Mouse (Mus musculus): ENCODE results near the gene Usf2. TPM values are rescaled to one million over a fixed set of nuclear protein-coding genes. Genes with fewer than 3 reads are reported as not detected.
"Not testable (repeated sequence)": the region's sequence is repeated elsewhere in the genome, so short reads cannot be mapped to it uniquely, and the experiment has no call there.

The Usf2 gene
- polyA plus RNA-seq, 2 experiments from 2014 or later, result 11.9 to 14.2 TPM

DNA sequence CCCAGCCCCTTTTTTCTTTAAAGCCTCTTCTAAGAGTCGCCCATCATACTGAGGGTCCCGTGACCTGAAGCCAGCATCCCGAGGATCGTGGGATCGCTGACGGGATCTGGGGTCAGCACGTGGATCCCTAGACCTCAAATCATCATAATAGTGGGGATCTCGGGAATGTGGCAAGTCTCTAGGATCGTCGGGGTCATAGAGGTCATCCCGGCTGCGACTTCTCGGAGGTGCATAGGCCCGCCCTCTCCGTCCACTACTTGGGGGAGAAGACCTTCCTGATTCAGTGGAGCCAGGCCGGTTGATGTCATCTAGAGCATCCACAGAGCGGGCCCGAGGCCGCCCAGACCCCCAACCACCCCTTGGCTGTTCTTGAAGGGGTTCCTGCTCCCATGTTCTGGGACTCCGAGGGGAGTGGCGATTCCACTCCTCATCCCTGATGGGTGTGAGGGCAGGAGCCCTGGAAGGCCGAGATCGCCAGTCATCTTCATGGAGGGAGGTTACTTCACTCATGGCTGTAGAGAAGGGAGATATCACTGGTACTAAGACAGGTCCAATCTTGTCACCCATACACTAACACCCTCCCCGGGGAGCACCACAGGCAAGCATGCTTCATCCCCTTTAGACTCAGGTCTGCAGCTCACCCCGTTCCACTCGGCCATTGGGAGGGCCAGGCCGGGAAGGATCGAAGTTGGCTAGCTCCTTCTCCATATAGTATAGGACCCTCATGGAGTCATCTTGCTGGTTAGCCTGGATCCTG is 1.7 kb upstream of the Usf2 start:
- ATAC-seq, result no peak

DNA sequence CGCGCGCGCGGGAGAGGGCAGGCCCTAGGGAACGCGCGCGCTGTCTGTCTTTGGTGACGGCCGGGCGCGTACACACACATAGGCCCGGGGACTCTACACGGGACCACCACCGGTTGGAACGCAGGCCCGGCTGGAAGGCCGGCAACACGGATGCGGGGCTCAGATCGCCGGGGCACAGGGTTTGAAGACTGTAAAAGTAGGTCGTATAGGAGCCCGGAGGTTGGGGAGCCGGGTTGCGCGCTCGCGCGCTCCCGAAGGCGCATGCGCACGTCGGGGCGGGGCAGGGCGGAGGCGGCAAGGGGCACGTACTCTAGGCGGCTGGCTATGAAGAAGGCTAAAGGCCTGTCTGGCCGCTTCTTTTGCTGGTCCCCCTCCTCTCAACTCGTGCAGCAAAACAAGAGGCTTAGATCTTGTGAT is 772 bp upstream of the Usf2 start:
- peak; percentile 72 for ATAC-seq

DNA sequence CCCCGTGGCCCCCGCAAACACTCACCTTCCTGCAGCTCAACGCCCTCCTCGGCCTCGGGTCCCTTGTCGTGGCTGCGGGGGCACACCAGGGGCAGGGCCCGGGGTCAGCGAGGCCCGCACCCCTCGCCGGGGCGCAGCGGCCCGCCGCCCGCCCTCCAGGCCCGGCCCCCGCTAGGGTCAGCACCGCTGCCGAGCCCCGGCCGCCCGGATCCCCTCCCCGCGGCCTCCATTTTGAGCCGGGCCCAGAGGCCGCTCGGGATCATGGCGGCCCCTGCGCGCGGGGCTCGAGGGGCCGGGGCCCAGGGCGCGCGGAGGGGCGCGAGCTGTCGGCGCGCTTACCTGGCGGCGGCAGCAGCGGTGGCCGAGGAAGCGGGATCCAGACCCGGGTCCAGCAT is 249 bp downstream of the Usf2 start:
- peak; percentile 19 for ATAC-seq

GRCm38 (mm10) chr7:30955584-30956356 is 833 bp downstream of the Usf2 start:
- ATAC-seq, result peak; percentile 33

- ATAC-seq, result no peak
Measured at GRCm38 (mm10) chr7:30954971-30955520, 1.6 kb downstream of the Usf2 start.

GRCm38 (mm10) chr7:30954036-30954435 is 2.6 kb downstream of the Usf2 start:
- ATAC-seq, result no peak

GRCm38 (mm10) chr7:30953459-30953858 is 3.1 kb downstream of the Usf2 start:
- ATAC-seq, result no peak

GRCm38 (mm10) chr7:30952441-30953265 is 4.0 kb downstream of the Usf2 start:
- no peak for ATAC-seq

GRCm38 (mm10) chr7:30949902-30950301 is 6.7 kb downstream of the Usf2 start:
- not testable (repeated sequence) for ATAC-seq

DNA sequence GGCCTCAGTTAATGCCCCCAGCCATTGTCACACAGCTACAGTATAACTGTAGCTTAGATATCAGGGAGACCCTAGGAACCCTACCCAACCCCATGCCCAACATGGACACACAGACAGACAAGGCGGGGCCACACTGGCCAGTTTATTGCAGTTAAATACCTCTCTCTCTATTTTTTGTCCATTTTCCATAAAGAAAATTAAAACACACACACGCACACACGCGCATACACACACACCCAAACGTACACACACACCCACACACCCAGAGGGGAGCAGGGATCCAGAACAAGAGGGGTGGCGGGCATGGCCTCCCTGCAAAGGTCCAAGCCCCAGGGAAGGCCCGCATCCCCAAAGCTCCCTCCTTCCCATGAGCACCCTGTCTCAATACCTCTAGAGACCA is 10.7 kb downstream of the Usf2 start:
- ATAC-seq, result no peak

- not testable (repeated sequence) for ATAC-seq
Measured at GRCm38 (mm10) chr7:30945466-30945865, 11.1 kb downstream of the Usf2 start.

- not testable (repeated sequence) for ATAC-seq
Measured at GRCm38 (mm10) chr7:30944706-30945105, 11.9 kb downstream of the Usf2 start.

GRCm38 (mm10) chr7:30943909-30944635 is 12.5 kb downstream of the Usf2 start, which contains the start of gene Hamp:
Gene Hamp (minus strand): TSS chr7:30944032.
- ATAC-seq, result no peak

GRCm38 (mm10) chr7:30942365-30942764 is 14.2 kb downstream of the Usf2 start:
- not testable (repeated sequence) for ATAC-seq

GRCm38 (mm10) chr7:30940070-30940469 is 16.5 kb downstream of the Usf2 start:
- not testable (repeated sequence) for ATAC-seq

DNA sequence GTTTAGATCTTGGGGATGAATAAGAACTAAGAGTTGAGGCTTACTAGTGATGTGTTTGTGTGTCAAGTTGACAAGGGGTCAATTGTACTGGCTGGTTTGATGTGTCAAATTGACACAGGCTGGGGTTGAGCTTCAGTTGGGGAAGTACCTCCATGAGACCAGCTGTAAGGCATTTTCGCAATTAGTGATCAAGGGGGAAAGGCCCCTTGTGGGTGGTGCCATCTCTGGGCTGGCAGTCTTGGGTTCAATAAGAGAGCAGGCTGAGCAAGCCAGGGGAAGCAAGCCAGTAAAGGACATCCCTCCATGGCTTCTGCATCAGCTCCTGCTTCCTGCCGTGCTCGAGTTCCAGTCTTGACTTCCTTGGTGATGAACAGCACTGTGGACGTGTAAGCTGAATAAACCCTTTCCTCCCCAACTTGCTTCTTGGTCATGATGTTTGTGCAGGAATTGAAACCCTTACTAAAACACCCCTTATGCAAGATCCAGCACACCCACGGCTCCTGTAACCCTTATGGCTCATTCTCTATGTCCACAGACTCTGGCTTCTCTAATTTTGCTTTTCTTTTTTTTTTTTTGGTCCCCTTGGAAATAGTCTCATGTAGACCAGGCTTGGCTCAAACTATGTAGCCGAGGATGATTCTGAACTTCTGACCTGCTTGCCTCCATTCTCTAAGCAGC is 21.0 kb downstream of the Usf2 start:
- not testable (repeated sequence) for ATAC-seq

DNA sequence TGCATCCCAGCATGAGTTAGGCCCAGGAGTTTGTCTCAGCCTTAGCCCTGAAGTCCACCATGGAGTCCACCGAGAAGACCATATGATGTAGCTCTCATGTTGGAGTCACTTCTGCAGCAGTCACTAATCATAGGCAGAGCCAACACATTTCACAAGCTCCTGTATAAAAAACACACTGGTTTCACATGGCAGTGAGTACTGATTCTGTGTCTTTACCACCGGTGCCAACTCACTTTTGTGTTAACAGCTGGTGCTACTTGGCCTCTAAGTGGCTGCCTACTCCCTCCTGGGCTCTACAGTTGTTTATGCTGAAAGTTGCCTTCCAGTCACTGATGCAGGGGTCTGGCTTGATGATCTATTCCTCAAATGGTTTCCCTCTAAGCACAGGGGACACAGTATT is 32.0 kb downstream of the Usf2 start, which contains the start of gene Hamp2:
TSS of gene Hamp2 (minus strand) at position 101 of the 400 bp plus-strand sequence.
- not testable (repeated sequence) for ATAC-seq

GRCm38 (mm10) chr7:30924071-30924470 is 32.5 kb downstream of the Usf2 start:
- no peak for ATAC-seq

GRCm38 (mm10) chr7:30922490-30922889 is 34.1 kb downstream of the Usf2 start:
- ATAC-seq, result not testable (repeated sequence)

DNA sequence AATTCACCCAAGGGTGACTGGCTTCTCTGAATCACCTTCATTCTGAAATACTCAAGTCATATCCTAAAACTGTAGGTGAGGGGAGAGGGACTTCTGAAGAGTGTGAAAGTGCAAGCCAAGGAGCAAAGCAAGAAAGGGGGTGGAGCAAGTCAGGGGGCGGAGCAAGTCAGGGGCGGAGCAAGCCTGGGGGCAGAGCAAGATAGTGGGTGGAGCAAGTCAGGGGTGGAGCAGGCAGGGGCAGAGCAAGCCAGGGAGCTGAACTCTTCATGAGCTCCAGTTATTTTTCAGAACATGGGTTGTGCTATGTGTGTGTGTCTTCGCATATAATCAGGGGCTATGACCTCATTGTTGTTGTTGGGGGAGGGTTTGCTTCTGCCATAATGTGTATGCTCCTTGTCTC is 36.4 kb downstream of the Usf2 start:
- no peak for ATAC-seq

- ATAC-seq, result no peak
Measured at GRCm38 (mm10) chr7:30917219-30917618, 39.4 kb downstream of the Usf2 start.

Measured in activated CD4-positive, CD25-positive, alpha-beta regulatory T cell, adult 4 months (primary cell).